Mouse (Mus musculus): ENCODE results near the gene Ltk. TPM values are rescaled to one million over a fixed set of nuclear protein-coding genes. Genes with fewer than 3 reads are reported as not detected.
A peak's percentile ranks its signal among the peaks of the same experiment; 100 is the strongest.

Gene Ltk
- polyA plus RNA-seq (2015; fragmentation: Nextera tagmentation; extraction: Ambion mirVana) = 0.46 and 0.96 TPM in 2 replicates

DNA sequence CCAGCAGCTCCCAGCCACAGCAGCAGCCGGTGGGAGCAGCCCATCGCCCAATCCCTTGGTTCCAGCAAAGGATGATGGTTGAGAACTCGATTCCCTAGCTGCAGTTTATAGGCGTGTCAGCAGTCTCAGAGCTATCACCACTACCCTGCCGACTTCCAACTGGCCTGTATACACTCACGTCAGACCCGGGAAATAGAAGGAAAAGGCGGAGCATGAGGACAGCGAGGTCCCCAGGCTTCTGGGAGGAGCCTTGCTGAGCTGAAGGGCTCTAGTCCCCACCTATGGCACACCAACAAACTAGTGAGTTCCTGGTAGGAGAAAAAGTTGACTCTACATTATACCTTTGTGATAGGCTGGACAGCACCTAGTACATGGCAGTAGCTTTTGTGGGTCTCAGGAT is at the start of gene Ltk:
Gene Ltk, minus strand, starts transcription at position 181 of the 400 bp plus-strand sequence.
- Histone ChIP-seq H3K4me3 (ENCODE audit: low read length) (no peak within 1 kb of the TSS), H3K9ac (replicated peaks; ENCODE audit: low read length) (no peak within 1 kb of the TSS), H3K9me3 (ENCODE audit: low read length) (no peaks in the 10 kb centered on the region), H3K4me2 (replicated peaks; ENCODE audit: low read depth, low read length) (no peak within 1 kb of the TSS), H3K27ac (ENCODE audit: low read length) (no peak within 1 kb of the TSS), H3K36me3 (ENCODE audit: insufficient read depth, low read length) (peaks cover 9% of the 10 kb centered on the region; the same call in 1 of the 2 replicates), H3K27me3 (ENCODE audit: insufficient read depth, low read length) (peaks cover 43% of the 10 kb centered on the region), H3K4me1 (ENCODE audit: insufficient read depth, low read length) (peaks cover 14% of the 10 kb centered on the region)
- no peak for ATAC-seq (ENCODE audit: low FRiP score, low TSS enrichment)
- 13% methylated on average over 9 of the region's 9 CpGs for WGBS

DNA sequence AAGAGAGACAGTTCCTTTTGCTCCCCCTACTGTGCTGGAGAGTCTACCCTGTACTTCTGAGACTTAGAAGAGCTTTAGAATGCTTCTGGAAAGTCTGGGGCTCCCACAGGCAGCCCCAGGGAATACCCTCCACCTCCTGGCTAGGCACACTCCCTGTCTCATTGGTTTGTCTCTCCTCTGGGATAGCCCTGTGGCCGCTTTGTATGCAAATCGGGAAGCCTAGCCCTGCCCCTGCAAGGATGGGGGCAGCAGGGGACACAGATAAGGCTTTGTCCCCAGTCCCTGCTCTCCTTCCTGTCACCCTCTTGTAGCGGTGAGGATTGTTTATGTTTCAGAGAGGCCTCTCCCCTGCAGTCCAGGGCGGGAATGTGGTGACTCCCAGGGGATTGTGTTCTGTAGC is 48.6 kb upstream of the Ltk start:
- Histone ChIP-seq H3K27me3 (ENCODE audit: insufficient read depth, low read length) (no peaks in the 10 kb centered on the region), H3K36me3 (ENCODE audit: insufficient read depth, low read length) (0 out of 2 replicates have a peak, but pooled peaks cover 8% of the 10 kb centered on the region), H3K4me3 (ENCODE audit: low read length) (no peak overlapping the region), H3K4me2 (replicated peaks; ENCODE audit: low read depth, low read length) (no peak overlapping the region), H3K9ac (replicated peaks; ENCODE audit: low read length) (no peak overlapping the region), H3K4me1 (ENCODE audit: insufficient read depth, low read length) (peaks cover 2% of the 10 kb centered on the region), H3K9me3 (ENCODE audit: low read length) (no peaks in the 10 kb centered on the region), H3K27ac (ENCODE audit: low read length) (no peak overlapping the region)
- 41% methylated on average over 4 of the region's 4 CpGs for WGBS
- no peak for ATAC-seq (ENCODE audit: low FRiP score, low TSS enrichment)

DNA sequence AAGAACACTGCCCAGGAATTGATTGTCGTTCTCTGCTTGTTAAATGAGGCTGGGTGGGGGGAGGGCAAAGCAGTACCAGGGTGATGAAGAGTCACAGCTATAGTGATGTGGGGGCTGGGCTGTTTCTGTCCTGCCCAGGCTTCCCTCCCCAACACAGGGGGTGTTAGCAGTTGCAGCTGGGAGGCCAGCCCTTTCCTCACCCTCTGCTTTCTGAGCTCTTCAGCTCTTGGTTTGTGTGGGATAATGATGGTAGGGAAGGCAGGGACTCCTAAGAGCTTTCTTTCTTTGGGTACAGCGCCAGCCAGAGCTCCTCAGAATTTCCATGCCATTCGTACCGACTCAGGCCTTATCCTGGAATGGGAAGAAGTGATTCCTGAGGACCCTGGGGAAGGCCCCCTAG is 48.2 kb upstream of the Ltk start:
- H3K4me3 ChIP-seq (ENCODE audit: low read length) = no peak overlapping the region
- no peaks in the 10 kb centered on the region for H3K9me3 ChIP-seq (ENCODE audit: low read length)
- 0 out of 2 replicates have a peak, but pooled peaks cover 8% of the 10 kb centered on the region for H3K36me3 ChIP-seq (ENCODE audit: insufficient read depth, low read length)
- no peaks in the 10 kb centered on the region for H3K27me3 ChIP-seq (ENCODE audit: insufficient read depth, low read length)
- ATAC-seq (ENCODE audit: low FRiP score, low TSS enrichment) = no peak
- 40% methylated on average over 4 of the region's 4 CpGs for WGBS
- H3K27ac ChIP-seq (ENCODE audit: low read length) = no peak overlapping the region
- H3K9ac ChIP-seq (replicated peaks; ENCODE audit: low read length) = no peak overlapping the region
- H3K4me1 ChIP-seq (ENCODE audit: insufficient read depth, low read length) = peaks cover 6% of the 10 kb centered on the region
- no peak overlapping the region for H3K4me2 ChIP-seq (replicated peaks; ENCODE audit: low read depth, low read length)

DNA sequence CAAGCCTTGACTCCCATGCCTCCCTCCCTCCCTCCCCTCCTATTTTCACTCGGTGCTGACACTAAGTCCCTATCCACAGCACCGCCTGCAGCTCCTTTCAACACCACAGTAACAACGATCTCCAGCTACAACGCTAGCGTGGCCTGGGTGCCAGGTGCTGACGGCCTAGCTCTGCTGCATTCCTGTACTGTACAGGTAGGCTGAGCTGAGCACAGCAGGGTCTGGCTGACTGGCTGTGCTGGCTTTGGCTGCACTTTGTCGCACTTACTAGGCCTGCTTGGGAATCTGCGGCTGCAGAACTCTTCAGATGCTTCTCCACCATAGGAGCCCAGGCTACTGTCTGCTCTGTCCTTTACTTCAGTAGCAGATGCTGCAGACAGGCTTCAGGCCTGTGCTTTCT is 45.3 kb upstream of the Ltk start:
- Histone ChIP-seq H3K9ac (replicated peaks; ENCODE audit: low read length) (no peak overlapping the region), H3K4me3 (ENCODE audit: low read length) (no peak overlapping the region), H3K4me2 (replicated peaks; ENCODE audit: low read depth, low read length) (no peak overlapping the region), H3K9me3 (ENCODE audit: low read length) (no peaks in the 10 kb centered on the region), H3K4me1 (ENCODE audit: insufficient read depth, low read length) (peaks cover 23% of the 10 kb centered on the region), H3K27ac (ENCODE audit: low read length) (no peak overlapping the region), H3K27me3 (ENCODE audit: insufficient read depth, low read length) (peaks cover 4% of the 10 kb centered on the region), H3K36me3 (ENCODE audit: insufficient read depth, low read length) (0 out of 2 replicates have a peak, but pooled peaks cover 5% of the 10 kb centered on the region)
- 72% methylated on average over 8 of the region's 8 CpGs for WGBS
- no peak for ATAC-seq (ENCODE audit: low FRiP score, low TSS enrichment)

DNA sequence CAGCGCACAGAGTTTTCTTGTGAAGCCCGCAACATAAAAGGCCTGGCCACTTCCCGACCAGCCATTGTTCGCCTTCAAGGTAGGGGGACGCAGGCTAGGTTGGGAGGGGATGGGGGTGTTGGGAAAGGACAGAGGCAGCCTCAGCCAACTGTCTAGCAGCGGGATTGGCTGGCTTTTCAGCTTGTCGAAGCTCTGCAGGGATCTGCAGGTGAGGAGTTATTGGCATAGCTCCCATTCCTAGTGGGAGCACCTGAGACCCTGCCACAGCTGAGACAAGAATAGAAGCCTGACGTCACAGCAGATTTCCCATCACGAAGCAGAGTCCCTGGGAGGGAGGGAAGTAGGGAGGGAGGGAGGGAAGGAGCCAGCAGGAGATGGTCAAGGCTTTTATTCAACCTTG is 44.5 kb upstream of the Ltk start:
- Histone ChIP-seq H3K4me3 (ENCODE audit: low read length) (no peak overlapping the region), H3K27me3 (ENCODE audit: insufficient read depth, low read length) (peaks cover 4% of the 10 kb centered on the region), H3K9me3 (ENCODE audit: low read length) (no peaks in the 10 kb centered on the region), H3K4me1 (ENCODE audit: insufficient read depth, low read length) (peaks cover 26% of the 10 kb centered on the region), H3K4me2 (replicated peaks; ENCODE audit: low read depth, low read length) (no peak overlapping the region), H3K36me3 (ENCODE audit: insufficient read depth, low read length) (0 out of 2 replicates have a peak, but pooled peaks cover 4% of the 10 kb centered on the region), H3K9ac (replicated peaks; ENCODE audit: low read length) (no peak overlapping the region), H3K27ac (ENCODE audit: low read length) (no peak overlapping the region)
- no peak for ATAC-seq (ENCODE audit: low FRiP score, low TSS enrichment)
- WGBS = 55% methylated on average over 9 of the region's 9 CpGs

DNA sequence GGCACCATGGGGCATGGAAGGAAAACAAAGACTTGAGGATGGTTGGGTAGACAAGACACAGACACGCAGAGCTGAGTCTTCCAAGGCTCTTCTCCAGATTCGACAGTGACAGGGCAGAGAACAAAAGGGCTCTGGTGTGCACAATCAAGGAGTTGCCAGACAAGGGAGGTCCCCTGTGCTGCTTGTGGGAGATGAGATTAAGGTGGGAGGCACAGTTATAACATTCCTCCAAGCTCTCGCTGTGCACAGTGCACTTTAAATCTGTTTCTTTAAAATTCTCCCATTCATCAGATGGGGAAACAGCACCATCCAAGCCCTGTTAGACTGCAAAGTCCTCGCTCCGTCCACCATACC is 44.0 kb upstream of the Ltk start:
- H3K4me1 ChIP-seq (ENCODE audit: insufficient read depth, low read length) = peaks cover 26% of the 10 kb centered on the region
- H3K9ac ChIP-seq (replicated peaks; ENCODE audit: low read length) = no peak overlapping the region
- 0 out of 2 replicates have a peak, but pooled peaks cover 3% of the 10 kb centered on the region for H3K36me3 ChIP-seq (ENCODE audit: insufficient read depth, low read length)
- ATAC-seq (ENCODE audit: low FRiP score, low TSS enrichment) = no peak
- H3K27ac ChIP-seq (ENCODE audit: low read length) = no peak overlapping the region
- peaks cover 4% of the 10 kb centered on the region for H3K27me3 ChIP-seq (ENCODE audit: insufficient read depth, low read length)
- 48% methylated on average over 5 of the region's 5 CpGs for WGBS
- no peak overlapping the region for H3K4me2 ChIP-seq (replicated peaks; ENCODE audit: low read depth, low read length)
- H3K9me3 ChIP-seq (ENCODE audit: low read length) = no peaks in the 10 kb centered on the region
- no peak overlapping the region for H3K4me3 ChIP-seq (ENCODE audit: low read length)

DNA sequence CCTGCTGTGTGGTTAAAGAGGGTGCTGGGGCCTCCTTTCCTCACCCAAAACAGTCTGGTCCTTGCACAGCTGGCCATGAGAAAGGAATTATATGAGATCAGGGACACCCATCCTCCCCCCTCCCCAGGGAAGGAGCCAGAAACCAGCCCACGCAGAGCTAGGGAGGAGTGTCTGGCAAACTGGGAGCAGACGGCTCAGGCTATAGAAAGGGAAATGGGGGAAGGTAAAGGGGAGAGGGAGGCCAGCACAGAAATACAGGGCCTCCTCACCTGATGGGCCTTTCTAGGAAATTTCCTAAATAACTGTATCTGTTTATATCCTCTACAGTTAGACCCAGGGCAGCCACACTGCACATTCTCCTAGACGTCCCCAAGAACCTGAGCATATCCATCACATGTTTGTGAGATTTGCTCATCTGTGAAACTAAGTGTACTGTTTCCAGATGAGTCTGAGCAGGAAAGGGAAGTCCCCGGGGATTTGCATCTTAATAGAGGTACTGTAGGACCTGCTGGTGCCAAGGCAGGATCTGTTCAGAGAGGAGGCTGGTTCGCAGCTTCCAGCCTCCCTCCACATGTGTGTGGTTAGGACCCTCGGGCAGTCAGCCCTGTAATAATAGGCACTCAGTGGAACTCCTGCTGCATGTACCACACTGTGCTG is 43.5 kb upstream of the Ltk start:
- 0 out of 2 replicates have a peak, but pooled peaks cover 3% of the 10 kb centered on the region for H3K36me3 ChIP-seq (ENCODE audit: insufficient read depth, low read length)
- peaks cover 26% of the 10 kb centered on the region for H3K4me1 ChIP-seq (ENCODE audit: insufficient read depth, low read length)
- WGBS = 35% methylated on average over 6 of the region's 6 CpGs
- no peak overlapping the region for H3K4me3 ChIP-seq (ENCODE audit: low read length)
- no peak overlapping the region for H3K4me2 ChIP-seq (replicated peaks; ENCODE audit: low read depth, low read length)
- peaks cover 5% of the 10 kb centered on the region for H3K27me3 ChIP-seq (ENCODE audit: insufficient read depth, low read length)
- H3K9me3 ChIP-seq (ENCODE audit: low read length) = no peaks in the 10 kb centered on the region
- ATAC-seq (ENCODE audit: low FRiP score, low TSS enrichment) = no peak
- H3K27ac ChIP-seq (ENCODE audit: low read length) = no peak overlapping the region
- H3K9ac ChIP-seq (replicated peaks; ENCODE audit: low read length) = no peak overlapping the region; the same call in 1 of the 2 replicates

DNA sequence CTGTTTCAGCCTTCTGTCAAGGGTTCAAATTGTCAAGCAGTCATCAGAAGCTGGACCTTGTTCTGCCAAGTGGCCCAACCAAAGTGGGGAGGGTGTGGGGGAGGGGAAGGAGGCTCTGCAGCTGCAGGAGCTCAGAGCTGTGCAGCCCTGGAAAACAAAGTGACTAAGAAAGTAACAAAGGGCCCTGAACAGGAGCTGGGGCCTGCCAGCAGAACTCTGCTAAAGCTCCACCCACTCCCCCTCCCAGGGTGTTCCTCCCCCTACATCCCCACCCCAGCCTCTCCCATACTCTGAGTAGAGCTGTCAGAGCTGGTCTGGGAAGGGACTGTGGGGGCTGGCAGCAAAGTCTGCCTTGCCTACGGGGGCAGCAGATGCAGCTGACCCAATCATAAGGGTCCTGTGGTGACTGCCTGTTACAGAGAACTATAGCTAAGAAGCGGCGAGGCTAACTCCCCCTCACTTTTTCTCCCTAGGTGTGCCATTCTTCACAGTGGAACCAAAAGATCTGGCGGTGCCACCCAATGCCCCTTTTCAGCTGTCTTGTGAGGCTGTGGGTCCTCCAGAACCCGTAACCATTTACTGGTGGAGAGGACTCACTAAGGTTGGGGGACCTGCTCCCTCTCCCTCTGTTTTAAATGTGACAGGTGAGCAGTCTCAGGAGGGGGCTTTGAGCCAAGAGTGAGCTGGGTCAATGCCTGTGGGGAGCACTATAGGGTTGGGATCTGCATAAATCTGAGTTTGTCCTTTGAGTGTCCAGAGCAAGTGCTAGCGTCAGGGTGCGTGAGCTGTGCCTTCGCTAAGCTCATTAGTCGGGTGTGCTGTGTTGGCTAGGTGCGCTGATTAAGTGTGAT is 42.8 kb upstream of the Ltk start:
- Histone ChIP-seq H3K9ac (replicated peaks; ENCODE audit: low read length) (0 out of 2 replicates have a peak overlapping the region, but pooled peaks have one; percentile 25), H3K27me3 (ENCODE audit: insufficient read depth, low read length) (peaks cover 7% of the 10 kb centered on the region), H3K4me3 (ENCODE audit: low read length) (no peak overlapping the region), H3K9me3 (ENCODE audit: low read length) (no peaks in the 10 kb centered on the region), H3K4me1 (ENCODE audit: insufficient read depth, low read length) (peaks cover 28% of the 10 kb centered on the region), H3K4me2 (replicated peaks; ENCODE audit: low read depth, low read length) (no peak overlapping the region), H3K27ac (ENCODE audit: low read length) (no peak overlapping the region), H3K36me3 (ENCODE audit: insufficient read depth, low read length) (0 out of 2 replicates have a peak, but pooled peaks cover 3% of the 10 kb centered on the region)
- WGBS = 55% methylated on average over 10 of the region's 10 CpGs
- ATAC-seq (ENCODE audit: low FRiP score, low TSS enrichment) = peak; percentile 14; the same call in 1 of the 2 replicates

DNA sequence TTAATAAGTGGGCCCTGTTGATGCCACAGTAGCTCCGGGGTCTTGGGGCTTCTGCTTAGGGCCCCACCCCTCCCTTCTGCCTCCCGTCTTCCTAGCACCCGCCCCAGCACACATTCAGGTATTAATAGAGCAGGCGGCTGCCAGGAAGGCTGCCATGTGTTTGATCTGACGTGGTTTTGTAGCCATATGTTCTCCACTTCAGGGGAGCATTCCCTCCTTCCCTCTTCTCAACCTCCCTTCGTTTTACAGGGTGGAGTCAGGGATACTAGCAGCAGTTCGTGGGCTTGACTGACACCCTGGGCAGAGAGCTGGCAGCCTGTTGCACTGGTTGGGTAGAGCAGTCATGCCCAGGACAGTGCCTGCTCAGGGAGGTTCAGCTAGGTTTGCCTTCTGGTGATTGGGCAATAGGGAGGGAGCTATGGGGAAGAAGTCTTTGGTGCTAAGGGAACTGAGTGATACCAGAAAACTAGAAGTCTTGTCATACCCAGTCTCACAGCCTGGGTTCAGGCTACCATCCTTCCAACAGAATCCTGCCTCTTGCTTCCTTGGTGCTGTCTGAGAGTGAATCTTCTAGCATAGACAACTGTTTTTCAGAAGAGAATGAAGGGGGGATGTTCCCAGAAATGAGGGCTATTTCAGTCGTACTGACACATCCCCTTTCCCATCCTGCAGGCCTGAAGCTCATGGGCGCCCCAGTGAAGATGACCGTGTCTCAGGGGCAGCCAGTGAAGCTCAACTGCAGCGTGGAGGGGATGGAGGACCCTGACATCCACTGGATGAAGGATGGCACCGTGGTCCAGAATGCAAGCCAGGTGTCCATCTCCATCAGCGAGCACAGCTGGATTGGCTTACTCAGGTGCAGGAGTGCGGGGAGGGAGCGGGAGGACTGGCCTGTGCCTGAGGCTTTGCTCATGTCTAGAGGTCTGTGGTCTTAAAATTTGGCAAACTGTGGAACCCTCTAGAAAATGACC is 40.9 kb upstream of the Ltk start:
- Histone ChIP-seq H3K9me3 (ENCODE audit: low read length) (no peaks in the 10 kb centered on the region), H3K9ac (replicated peaks; ENCODE audit: low read length) (peak overlapping the region; percentile 28; the same call in 1 of the 2 replicates), H3K4me1 (ENCODE audit: insufficient read depth, low read length) (peaks cover 28% of the 10 kb centered on the region), H3K27ac (ENCODE audit: low read length) (no peak overlapping the region), H3K4me2 (replicated peaks; ENCODE audit: low read depth, low read length) (peak overlapping the region; percentile 97), H3K36me3 (ENCODE audit: insufficient read depth, low read length) (no peaks in the 10 kb centered on the region), H3K4me3 (ENCODE audit: low read length) (peak overlapping the region; percentile 81; the same call in 1 of the 2 replicates), H3K27me3 (ENCODE audit: insufficient read depth, low read length) (peaks cover 19% of the 10 kb centered on the region)
- ATAC-seq (ENCODE audit: low FRiP score, low TSS enrichment) = no peak
- 63% methylated on average over 15 of the region's 15 CpGs for WGBS
